Mouse (Mus musculus): ENCODE data around the gene E2f6.

E2f6 gene

GRCm38 (mm10) chr12:16810525-16811431 lies at the start of gene E2f6:
TSS of gene E2f6 (plus strand) at chr12:16810963.
- peak; percentile 87 to 89 for DNase-seq

- no peak for DNase-seq
These were observed 49.3 kb upstream of the E2f6 start for GRCm38 (mm10) chr12:16761461-16761860.

GRCm38 (mm10) chr12:16763649-16764422 lies 46.9 kb upstream of the E2f6 start:
- peak in 1 of 2 experiments; percentile 43 for DNase-seq

GRCm38 (mm10) chr12:16764776-16765445 lies 45.9 kb upstream of the E2f6 start:
- no peak for DNase-seq

GRCm38 (mm10) chr12:16768251-16768650 lies 42.5 kb upstream of the E2f6 start:
- DNase-seq: no peak

- DNase-seq: no peak
These were observed 42.1 kb upstream of the E2f6 start for GRCm38 (mm10) chr12:16768711-16769110.

GRCm38 (mm10) chr12:16769601-16770165 lies 41.1 kb upstream of the E2f6 start:
- no peak for DNase-seq

GRCm38 (mm10) chr12:16774605-16775004 lies 36.2 kb upstream of the E2f6 start:
- DNase-seq: no peak

GRCm38 (mm10) chr12:16775351-16775750 lies 35.4 kb upstream of the E2f6 start:
- peak; percentile 35 to 63 for DNase-seq

GRCm38 (mm10) chr12:16778523-16778922 lies 32.2 kb upstream of the E2f6 start:
- no peak for DNase-seq

GRCm38 (mm10) chr12:16779165-16779564 lies 31.6 kb upstream of the E2f6 start:
- no peak for DNase-seq

- no peak for DNase-seq
These were observed 30.4 kb upstream of the E2f6 start for GRCm38 (mm10) chr12:16780320-16780719.

GRCm38 (mm10) chr12:16781034-16781746 lies 29.6 kb upstream of the E2f6 start:
- no peak for DNase-seq

GRCm38 (mm10) chr12:16788600-16788999 lies 22.2 kb upstream of the E2f6 start:
- DNase-seq: no peak

GRCm38 (mm10) chr12:16789199-16789598 lies 21.6 kb upstream of the E2f6 start:
- no peak for DNase-seq

- DNase-seq: no peak
These were observed 21.0 kb upstream of the E2f6 start for GRCm38 (mm10) chr12:16789756-16790155.

- no peak for DNase-seq
These were observed 20.3 kb upstream of the E2f6 start for GRCm38 (mm10) chr12:16790456-16790855.

GRCm38 (mm10) chr12:16793371-16793770 lies 17.4 kb upstream of the E2f6 start:
- DNase-seq: no peak

GRCm38 (mm10) chr12:16795781-16796180 lies 15.0 kb upstream of the E2f6 start:
- no peak for DNase-seq

GRCm38 (mm10) chr12:16798894-16799293 lies 11.9 kb upstream of the E2f6 start:
- DNase-seq: no peak

- no peak for DNase-seq
These were observed 10.9 kb upstream of the E2f6 start for GRCm38 (mm10) chr12:16799928-16800258.

- DNase-seq: peak; percentile 33 to 53
These were observed 10.4 kb upstream of the E2f6 start, which contains the start of gene Greb1 for GRCm38 (mm10) chr12:16800259-16800958. TSS of gene Greb1 (minus strand) at chr12:16800886.

All from lung, postnatal 4 days (tissue).